Mouse (Mus musculus) embryonic fibroblast, embryonic 13.5 days (primary cell): ENCODE data around the gene Sap30bp.

Experiments used
- CTCF ChIP-seq: IDR thresholded peaks from 2 replicates; pipeline ENCODE4 v1.5.1; 2011; ENCODE audit warnings: mild to moderate bottlenecking, control low read depth, low read length, moderate library complexity, borderline replicate concordance; ENCODE audit not compliant: insufficient read depth
- POLR2A ChIP-seq: IDR thresholded peaks from 2 replicates; pipeline ENCODE4 v1.6.1; 2011; ENCODE audit warnings: low read depth, mild to moderate bottlenecking, control low read depth, low read length, moderate library complexity

GRCm38 (mm10) chr11:115885281-115885680 lies 47.8 kb upstream of the Sap30bp start:
- no peak for TF ChIP-seq CTCF
- no peak for TF ChIP-seq POLR2A
